Mouse (Mus musculus) gastrocnemius, postnatal 25 days (tissue): ENCODE measurements around the gene Bmp6. TPM values are rescaled to one million over a fixed set of nuclear protein-coding genes. Genes with fewer than 3 reads are reported as not detected.

Experiments used
- DNase-seq: peaks from one replicate; pipeline ENCODE4 v3.0.0; 2022
- total RNA-seq, 2 experiments: library from RNA; stranded (reverse); gene quantifications; 1 replicate in 1 of 2; 2 replicates in 1 of 2; pipeline ENCODE4 v1.2.3; 2021

The Bmp6 gene
- total RNA-seq, 2 experiments from 2014 or later, result 8.5 to 8.8 TPM

GRCm38 (mm10) chr13:38545460-38545859 lies 200.6 kb downstream of the Bmp6 start:
- peak; percentile 68 for DNase-seq

GRCm38 (mm10) chr13:38546754-38547153 lies 201.8 kb downstream of the Bmp6 start:
- DNase-seq, result no peak

GRCm38 (mm10) chr13:38547717-38548116 lies 202.8 kb downstream of the Bmp6 start:
- no peak for DNase-seq

- DNase-seq, result no peak
These were observed 203.8 kb downstream of the Bmp6 start for GRCm38 (mm10) chr13:38548681-38549080.

Other genes starting within 250 kb of the Bmp6 start
- under 1 TPM in 1 of 2 experiments, not detected in 1; 0.56 TPM for gene Dsp, start 193.8 kb upstream of the Bmp6 start, total RNA-seq
- 10 to 100 TPM in 1 of 2 experiments, 1 to 10 TPM in 1; 6.5 to 11.0 TPM for gene Snrnp48, start 140.2 kb upstream of the Bmp6 start, total RNA-seq
- gene Txndc5, start 183.7 kb downstream of the Bmp6 start, total RNA-seq, result 10 to 100 TPM; 26.5 to 34.9 TPM